Mouse (Mus musculus) heart, embryonic 16.5 days (tissue): ENCODE measurements around the gene Pyroxd2. TPM values are rescaled to one million over a fixed set of nuclear protein-coding genes. Genes with fewer than 3 reads are reported as not detected.

Experiments
- ATAC-seq: fragments of 200-750 bp; cut with Nextera tagmentation; replicated peaks from 2 replicates; pipeline ENCODE4 v1.8.0; 2017; ENCODE audit warnings: moderate number of reproducible peaks; ENCODE audit not compliant: insufficient read depth, low FRiP score; ENCODE audit errors: extremely low read depth
- H3K27ac ChIP-seq: fragments of 300-500 bp; sonication (generic); 2 replicates; pipeline ENCODE4 v1.5.1; 2014; ENCODE audit warnings: mild to moderate bottlenecking, low read length, control low read depth, moderate library complexity
- H3K27me3 ChIP-seq: fragments of 300-500 bp; sonication (generic); 2 replicates; pipeline ENCODE4 v1.6.1; 2014; ENCODE audit warnings: low read length, mixed read lengths; ENCODE audit not compliant: control insufficient read depth, insufficient read depth
- H3K36me3 ChIP-seq: fragments of 300-500 bp; sonication (generic); 2 replicates; pipeline ENCODE4 v1.6.1; 2014; ENCODE audit not compliant: control insufficient read depth, insufficient read depth
- H3K4me1 ChIP-seq: fragments of 300-500 bp; sonication (generic); 2 replicates; pipeline ENCODE4 v1.6.1; 2014; ENCODE audit warnings: low read length, mixed read lengths; ENCODE audit not compliant: control insufficient read depth, insufficient read depth
- H3K4me2 ChIP-seq: fragments of 300-500 bp; sonication (generic); 2 replicates; pipeline ENCODE4 v1.6.1; 2014; ENCODE audit warnings: low read depth, mild to moderate bottlenecking, control low read depth, low read length
- H3K4me3 ChIP-seq: fragments of 300-500 bp; sonication (generic); 2 replicates; pipeline ENCODE4 v1.5.1; 2014; ENCODE audit warnings: mild to moderate bottlenecking, control low read depth, low read length
- H3K9ac ChIP-seq: fragments of 300-500 bp; sonication (generic); 2 replicates; pipeline ENCODE4 v1.6.1; 2014; ENCODE audit warnings: low read length, control low read depth
- H3K9me3 ChIP-seq: fragments of 300-500 bp; sonication (generic); replicated peaks from 2 replicates; pipeline ENCODE4 v1.6.1; 2016; ENCODE audit warnings: low read length; ENCODE audit not compliant: control insufficient read depth
- WGBS: fragments of 180-500 bp; shearing (Covaris S2); extraction: QIAGEN DNeasy Blood & Tissue Kit; methylation state at CpG from one replicate; pipeline ENCODE4 v1.1.7; 2014; 5-methylcytosine and 5-hydroxymethylcytosine counted together
- polyA plus RNA-seq: library from polyadenylated mRNA; unstranded; fragments of >200 nt; fragmentation: Nextera tagmentation; extraction: Ambion mirVana; gene quantifications from 2 replicates; pipeline ENCODE4 v1.2.1, GENCODE M21; 2015

Pyroxd2 gene
- polyA plus RNA-seq, 1 experiment from 2014 or later = 5.5 TPM

GRCm38 (mm10) chr19:42740163-42740899 lies 12.2 kb downstream of the Pyroxd2 start:
- Histone ChIP-seq H3K4me3 (no peak overlapping the region), H3K4me2 (no peak overlapping the region), H3K27ac (no peak overlapping the region), H3K36me3 (no peaks in the 10 kb centered on the region), H3K4me1 (peaks cover 6% of the 10 kb centered on the region; the same call in 1 of the 2 replicates), H3K9ac (no peak overlapping the region), H3K9me3 (no peaks in the 10 kb centered on the region), H3K27me3 (no peaks in the 10 kb centered on the region)
- WGBS = 83% methylated on average over 8 of the region's 8 CpGs
- ATAC-seq = no peak

- ATAC-seq = no peak
- Histone ChIP-seq H3K27ac (no peak overlapping the region), H3K9ac (no peak overlapping the region), H3K4me3 (no peak overlapping the region), H3K27me3 (no peaks in the 10 kb centered on the region), H3K36me3 (no peaks in the 10 kb centered on the region), H3K4me1 (peaks cover 6% of the 10 kb centered on the region; the same call in 1 of the 2 replicates), H3K4me2 (no peak overlapping the region), H3K9me3 (no peaks in the 10 kb centered on the region)
- WGBS = 84% methylated on average over 6 of the region's 6 CpGs
Measured at GRCm38 (mm10) chr19:42739734-42740133, 12.8 kb downstream of the Pyroxd2 start.

- H3K9me3 ChIP-seq = no peaks in the 10 kb centered on the region
- 63% methylated on average over 9 of the region's 9 CpGs for WGBS
Measured at GRCm38 (mm10) chr19:42737753-42738152, 14.8 kb downstream of the Pyroxd2 start.

GRCm38 (mm10) chr19:42734982-42735381 lies 17.6 kb downstream of the Pyroxd2 start:
- no peaks in the 10 kb centered on the region for H3K27me3 ChIP-seq
- H3K9ac ChIP-seq = no peak overlapping the region
- H3K4me1 ChIP-seq = no peaks in the 10 kb centered on the region
- no peak overlapping the region for H3K4me3 ChIP-seq
- 0 out of 2 replicates have a peak, but pooled peaks have one; percentile 17 for ATAC-seq
- H3K9me3 ChIP-seq = no peaks in the 10 kb centered on the region
- no peak overlapping the region for H3K4me2 ChIP-seq
- no peak overlapping the region for H3K27ac ChIP-seq
- WGBS = 71% methylated on average over 5 of the region's 5 CpGs
- H3K36me3 ChIP-seq = no peaks in the 10 kb centered on the region

More at GRCm38 (mm10) chr19:42737753-42738152, 14.8 kb downstream of the Pyroxd2 start:
- Histone ChIP-seq H3K9ac (no peak overlapping the region), H3K4me2 (no peak overlapping the region), H3K4me1 (peaks cover 6% of the 10 kb centered on the region; the same call in 1 of the 2 replicates), H3K27me3 (no peaks in the 10 kb centered on the region), H3K36me3 (no peaks in the 10 kb centered on the region), H3K27ac (no peak overlapping the region), H3K4me3 (no peak overlapping the region)
- ATAC-seq = no peak

- Histone ChIP-seq H3K27me3 (no peaks in the 10 kb centered on the region), H3K4me3 (no peak overlapping the region), H3K4me2 (no peak overlapping the region), H3K36me3 (no peaks in the 10 kb centered on the region), H3K9ac (no peak overlapping the region), H3K4me1 (no peaks in the 10 kb centered on the region), H3K27ac (no peak overlapping the region), H3K9me3 (no peaks in the 10 kb centered on the region)
- WGBS = 82% methylated on average over 4 of the region's 4 CpGs
- ATAC-seq = no peak
Measured at GRCm38 (mm10) chr19:42727424-42727823, 25.2 kb downstream of the Pyroxd2 start.

GRCm38 (mm10) chr19:42726766-42727165 lies 25.8 kb downstream of the Pyroxd2 start:
- H3K27me3 ChIP-seq = no peaks in the 10 kb centered on the region
- H3K9me3 ChIP-seq = no peaks in the 10 kb centered on the region
- no peaks in the 10 kb centered on the region for H3K36me3 ChIP-seq
- ATAC-seq = no peak
- H3K4me1 ChIP-seq = no peaks in the 10 kb centered on the region
- H3K4me3 ChIP-seq = no peak overlapping the region
- WGBS = 86% methylated on average over 10 of the region's 10 CpGs
- no peak overlapping the region for H3K9ac ChIP-seq
- H3K27ac ChIP-seq = no peak overlapping the region
- no peak overlapping the region for H3K4me2 ChIP-seq

DNA sequence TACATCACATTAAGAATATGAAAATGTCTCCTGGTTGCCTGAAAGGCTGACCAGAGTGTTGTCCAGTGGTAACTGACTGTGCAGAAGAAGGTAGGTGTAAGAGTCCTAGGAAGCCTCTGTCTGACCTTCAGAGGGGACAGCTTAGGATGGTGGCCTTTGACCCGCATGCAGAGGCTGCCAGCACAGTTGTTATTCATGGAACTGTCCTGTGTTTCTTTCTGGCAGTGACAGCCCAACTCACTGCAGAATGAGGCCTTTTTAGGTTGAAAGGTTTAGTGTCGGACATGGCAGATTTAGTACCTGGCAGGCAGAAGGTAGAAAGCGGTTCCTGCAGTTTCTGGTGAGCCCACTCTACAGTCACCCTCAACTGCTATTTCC lies 26.6 kb downstream of the Pyroxd2 start:
- Histone ChIP-seq H3K9me3 (no peaks in the 10 kb centered on the region), H3K9ac (no peak overlapping the region), H3K27ac (no peak overlapping the region), H3K4me3 (no peak overlapping the region), H3K36me3 (no peaks in the 10 kb centered on the region), H3K4me2 (no peak overlapping the region), H3K27me3 (no peaks in the 10 kb centered on the region), H3K4me1 (no peaks in the 10 kb centered on the region)
- ATAC-seq = no peak
- WGBS = 85% methylated on average over 3 of the region's 3 CpGs

DNA sequence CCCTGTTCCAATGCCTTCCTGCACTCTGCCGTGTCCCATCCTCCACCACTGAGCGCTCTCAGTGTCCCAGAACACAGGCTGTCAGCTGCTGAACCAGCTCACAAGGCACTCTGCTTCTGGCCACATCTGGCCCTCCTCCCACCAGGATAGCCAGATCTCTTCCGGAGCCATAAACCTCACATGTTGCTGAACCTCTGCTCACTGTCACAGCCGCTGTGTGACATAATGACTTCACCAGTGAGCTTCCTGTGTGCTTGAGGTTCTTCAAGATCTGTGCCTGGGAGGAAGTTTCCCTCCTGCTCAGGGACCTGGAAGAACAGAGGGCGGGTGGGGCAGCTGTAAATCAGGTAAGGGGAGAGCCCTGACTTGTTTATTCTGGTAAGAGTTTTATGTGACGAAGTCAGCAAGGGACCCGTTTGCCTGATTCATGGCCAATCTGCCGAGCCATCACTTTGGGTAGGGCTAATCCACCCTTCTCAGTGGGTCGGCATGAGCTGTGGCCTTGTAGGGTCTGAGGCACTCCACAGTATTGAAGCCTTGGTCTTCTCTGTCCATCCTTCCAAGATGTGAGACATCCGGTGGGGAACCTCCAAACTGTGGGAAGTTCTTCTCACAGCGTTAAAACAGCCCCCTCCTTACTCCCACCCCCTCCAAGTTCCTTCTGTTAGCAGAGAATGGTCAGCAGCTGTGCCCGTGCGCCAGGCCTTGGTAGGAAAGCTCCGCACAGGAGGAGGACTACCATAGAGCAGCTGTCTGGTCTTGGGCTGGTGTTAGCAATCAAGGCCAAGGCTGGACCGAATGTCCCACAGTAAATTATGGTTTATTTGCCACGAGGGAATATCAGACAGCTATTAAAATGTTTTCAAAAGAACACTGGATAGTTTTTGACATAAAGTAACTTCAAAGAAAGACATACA lies 27.3 kb downstream of the Pyroxd2 start:
- Histone ChIP-seq H3K27ac (no peak overlapping the region), H3K9me3 (no peaks in the 10 kb centered on the region), H3K4me3 (no peak overlapping the region), H3K36me3 (no peaks in the 10 kb centered on the region), H3K4me2 (no peak overlapping the region), H3K4me1 (no peaks in the 10 kb centered on the region), H3K27me3 (no peaks in the 10 kb centered on the region), H3K9ac (no peak overlapping the region)
- no peak for ATAC-seq
- WGBS = 56% methylated on average over 16 of the region's 16 CpGs

DNA sequence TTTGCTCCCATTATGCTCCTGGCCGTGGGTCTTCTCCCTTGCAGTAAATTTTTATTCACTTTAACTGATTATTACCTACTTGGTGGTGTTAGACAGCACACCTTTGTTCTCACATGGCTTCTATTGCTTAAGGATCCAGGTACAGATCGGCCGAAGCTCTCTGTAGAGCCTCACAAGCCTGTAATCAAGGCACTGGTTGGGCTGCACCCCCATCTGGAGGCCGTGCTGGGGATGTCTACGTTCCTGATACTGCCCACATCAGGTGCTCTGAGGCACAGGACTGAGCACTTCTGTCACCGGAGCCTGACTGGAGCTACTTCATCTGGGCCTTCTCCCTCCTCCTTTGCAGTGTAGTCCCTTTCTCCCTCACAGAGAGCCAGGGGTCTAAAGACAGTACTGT lies 29.3 kb downstream of the Pyroxd2 start:
- Histone ChIP-seq H3K36me3 (no peaks in the 10 kb centered on the region), H3K4me2 (no peak overlapping the region)
- 74% methylated on average over 6 of the region's 6 CpGs for WGBS

More for the DNA sequence above, 29.3 kb downstream of the Pyroxd2 start:
- no peak overlapping the region for H3K9ac ChIP-seq
- no peaks in the 10 kb centered on the region for H3K27me3 ChIP-seq
- H3K9me3 ChIP-seq = no peaks in the 10 kb centered on the region
- H3K4me1 ChIP-seq = no peaks in the 10 kb centered on the region
- no peak for ATAC-seq
- no peak overlapping the region for H3K27ac ChIP-seq
- no peak overlapping the region for H3K4me3 ChIP-seq
